Mouse (Mus musculus) MEL (cell line): ENCODE results near the gene Zfp354b. TPM values are rescaled to one million over a fixed set of nuclear protein-coding genes. Genes with fewer than 3 reads are reported as not detected.

Experiments used
- DNase-seq: peaks from one replicate; pipeline ENCODE4 v3.0.0; 2011; ENCODE audit warnings: low read depth, low spot score
- H3K27ac ChIP-seq: 2 replicates; pipeline ENCODE4 v1.5.1; 2012; ENCODE audit warnings: low read depth, mild to moderate bottlenecking, control low read depth, low read length, moderate library complexity; ENCODE audit not compliant: control insufficient read depth
- H3K27me3 ChIP-seq, 2 experiments: fragments of 150-350 bp in 1 of 2; sonication (generic) in 1 of 2; 2 replicates each; pipeline ENCODE4 v1.6.1; 2012; ENCODE audit warnings: low read length in 2 of 2, mild to moderate bottlenecking in 2 of 2, improper control_type of control experiment in 1 of 2, moderate library complexity in 1 of 2; ENCODE audit not compliant: insufficient read depth in 2 of 2, control insufficient read depth in 1 of 2
- H3K36me3 ChIP-seq, 2 experiments: 2 replicates each; pipeline ENCODE4 v1.6.1; 2012 to 2014; ENCODE audit warnings: low read length in 2 of 2, improper control_type of control experiment in 1 of 2, inconsistent platforms in 1 of 2, mild to moderate bottlenecking in 1 of 2; ENCODE audit not compliant: insufficient read depth in 2 of 2, control insufficient read depth in 1 of 2
- H3K4me1 ChIP-seq, 2 experiments: fragments of 150-350 bp in 1 of 2; sonication (generic) in 1 of 2; 2 replicates each; pipeline ENCODE4 v1.6.1; 2012; ENCODE audit warnings: low read length in 2 of 2, improper control_type of control experiment in 1 of 2, mild to moderate bottlenecking in 1 of 2; ENCODE audit not compliant: insufficient read depth in 2 of 2, control insufficient read depth in 1 of 2
- H3K4me3 ChIP-seq, 2 experiments: fragments of 150-350 bp in 1 of 2; sonication (generic) in 1 of 2; 2 replicates each; pipeline ENCODE4 v1.5.1; 2012; ENCODE audit warnings: low read depth in 2 of 2, low read length in 2 of 2, mild to moderate bottlenecking in 2 of 2, moderate library complexity in 2 of 2, control low read depth in 1 of 2, improper control_type of control experiment in 1 of 2; ENCODE audit not compliant: control insufficient read depth in 1 of 2, insufficient read depth in 1 of 2
- H3K79me2 ChIP-seq: 2 replicates; pipeline ENCODE4 v1.6.1; 2012; ENCODE audit warnings: mild to moderate bottlenecking, low read length, moderate library complexity; ENCODE audit not compliant: control insufficient read depth, poor library complexity, insufficient read depth
- H3K9ac ChIP-seq: 2 replicates; pipeline ENCODE4 v1.6.1; 2012; ENCODE audit warnings: low read depth, mild to moderate bottlenecking, control low read depth, low read length, moderate library complexity; ENCODE audit not compliant: control insufficient read depth, poor library complexity, severe bottlenecking
- H3K9me3 ChIP-seq: fragments of 150-350 bp; sonication (generic); replicated peaks from 2 replicates; pipeline ENCODE4 v1.6.1; 2012; ENCODE audit warnings: mild to moderate bottlenecking, low read length, improper control_type of control experiment, moderate library complexity; ENCODE audit not compliant: insufficient read depth
- BHLHE40 ChIP-seq: IDR thresholded peaks from 2 replicates; pipeline ENCODE4 v1.6.1; 2012; ENCODE audit warnings: low read depth, mild to moderate bottlenecking, inconsistent platforms, low read length, improper control_type of control experiment, borderline replicate concordance
- CHD2 ChIP-seq: IDR thresholded peaks from 2 replicates; pipeline ENCODE4 v1.6.1; 2011; ENCODE audit warnings: low read length, improper control_type of control experiment
- HCFC1 ChIP-seq: IDR thresholded peaks from 2 replicates; pipeline ENCODE4 v1.6.1; 2012; ENCODE audit warnings: low read depth, mild to moderate bottlenecking, inconsistent platforms, low read length, improper control_type of control experiment, moderate library complexity
- KAT2A ChIP-seq: conservative IDR thresholded peaks from 2 replicates; pipeline ENCODE4 v1.6.1; 2012; ENCODE audit warnings: low read depth, low read length, improper control_type of control experiment, inconsistent platforms
- MAFK ChIP-seq: IDR thresholded peaks from 2 replicates; pipeline ENCODE4 v1.6.1; 2011; ENCODE audit warnings: low read depth, mild to moderate bottlenecking, low read length, improper control_type of control experiment, borderline replicate concordance
- MAX ChIP-seq: IDR thresholded peaks from 2 replicates; pipeline ENCODE4 v1.6.1; 2011; ENCODE audit warnings: low read length, improper control_type of control experiment
- NRF1 ChIP-seq: IDR thresholded peaks from 2 replicates; pipeline ENCODE4 v1.6.1; 2014; ENCODE audit warnings: low read depth, mild to moderate bottlenecking, inconsistent platforms, low read length, improper control_type of control experiment, moderate library complexity; ENCODE audit not compliant: poor library complexity, insufficient read depth, severe bottlenecking
- POLR2AphosphoS5 ChIP-seq: IDR thresholded peaks from 2 replicates; pipeline ENCODE4 v1.6.1; 2012; ENCODE audit warnings: low read depth, borderline replicate concordance, mild to moderate bottlenecking, inconsistent platforms, low read length, moderate library complexity, mixed read lengths
- RAD21 ChIP-seq: IDR thresholded peaks from 2 replicates; pipeline ENCODE4 v1.6.1; 2011; ENCODE audit warnings: mild to moderate bottlenecking, low read depth, low read length, improper control_type of control experiment
- TAL1 ChIP-seq: IDR thresholded peaks from 2 replicates; pipeline ENCODE4 v1.6.1; 2012; ENCODE audit warnings: mild to moderate bottlenecking, inconsistent platforms, low read length, moderate library complexity, mixed read lengths
- TBP ChIP-seq: IDR thresholded peaks from 2 replicates; pipeline ENCODE4 v1.8.0; 2011; ENCODE audit warnings: low read depth, low read length, improper control_type of control experiment
- TCF12 ChIP-seq: IDR thresholded peaks from 2 replicates; pipeline ENCODE4 v1.6.1; 2014; ENCODE audit warnings: low read depth, mild to moderate bottlenecking, inconsistent platforms, low read length, improper control_type of control experiment, moderate library complexity
- USF1 ChIP-seq: IDR thresholded peaks from 2 replicates; pipeline ENCODE4 v1.6.1; 2014; ENCODE audit warnings: low read depth, mild to moderate bottlenecking, inconsistent platforms, low read length, improper control_type of control experiment, moderate library complexity
- polyA plus RNA-seq, 2 experiments: library from polyadenylated mRNA; stranded (reverse) in 1 of 2; unstranded in 1 of 2; fragments of >175 nt in 1 of 2; fragments of >200 nt in 1 of 2; gene quantifications; 2 replicates each; pipeline versions ENCODE4 v1.2.1 to v1.2.4; 2012; ENCODE audit warnings: low replicate concordance in 2 of 2, low read depth in 1 of 2; ENCODE audit not compliant: insufficient read length in 2 of 2, insufficient read depth in 1 of 2, missing spikeins in 1 of 2
- total RNA-seq: library from RNA; depleted of rRNA; stranded (reverse); fragments of 300-350 nt; gene quantifications from 2 replicates; pipeline ENCODE4 v1.2.3, GENCODE M21; 2012

Gene Zfp354b
- total and polyA plus RNA-seq, 3 experiments, result not detected

- no peak overlapping the region for H3K4me3 ChIP-seq
- no peak overlapping the region for H3K27ac ChIP-seq
- TF ChIP-seq CHD2, result no peak
- H3K79me2 ChIP-seq, result no peaks in the 10 kb centered on the region
- H3K9ac ChIP-seq, result no peak overlapping the region
- H3K9me3 ChIP-seq, result no peaks in the 10 kb centered on the region
- H3K36me3 ChIP-seq, result no peaks in the 10 kb centered on the region
- H3K4me1 ChIP-seq, result no peaks in the 10 kb centered on the region
- DNase-seq, result no peak
- no peaks in the 10 kb centered on the region for H3K27me3 ChIP-seq
Observed at GRCm38 (mm10) chr11:50886933-50887293, 44.5 kb downstream of the Zfp354b start.

DNA sequence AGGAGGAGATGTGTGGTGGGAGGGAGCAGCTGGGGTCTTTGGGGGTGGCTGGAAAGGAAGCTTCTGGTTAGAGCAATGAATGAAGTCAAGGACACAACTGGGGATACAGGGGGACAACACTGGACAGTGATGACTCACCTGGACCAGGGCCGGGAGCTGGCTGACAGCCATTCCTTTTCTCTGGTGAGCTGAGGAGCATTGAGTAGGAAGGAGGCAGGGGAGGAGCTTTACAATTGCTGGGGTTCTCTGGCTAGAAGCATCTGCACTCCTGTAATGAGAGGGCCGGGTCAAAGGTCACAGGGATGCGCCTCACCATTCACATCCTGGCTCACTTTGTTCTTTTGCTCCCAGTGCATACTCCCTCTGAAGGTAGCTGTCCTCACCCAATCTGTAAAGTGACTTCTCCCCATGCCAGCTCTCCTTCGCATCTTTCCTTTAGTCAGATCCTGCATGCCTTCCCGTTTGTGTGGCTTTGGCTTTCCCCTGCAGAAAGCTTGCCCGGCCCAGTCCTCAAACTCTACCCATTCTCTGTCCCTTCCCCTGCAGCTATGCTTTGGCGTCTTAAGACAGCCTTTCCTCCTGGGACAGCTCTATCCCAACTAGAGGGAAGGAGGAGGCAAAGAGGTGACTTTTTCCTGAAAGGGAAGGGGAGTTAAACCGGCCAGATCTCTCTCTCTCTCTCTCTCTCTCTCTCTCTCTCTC lies 45.1 kb downstream of the Zfp354b start:
- no peak overlapping the region for H3K9ac ChIP-seq
- no peak for DNase-seq
- no peaks in the 10 kb centered on the region for H3K4me1 ChIP-seq
- H3K27ac ChIP-seq, result no peak overlapping the region
- H3K27me3 ChIP-seq, result no peaks in the 10 kb centered on the region
- no peak for TF ChIP-seq NRF1
- no peak for TF ChIP-seq TCF12
- TF ChIP-seq HCFC1, result no peak
- no peak for TF ChIP-seq MAFK
- TF ChIP-seq TBP, result no peak
- TF ChIP-seq BHLHE40, result no peak
- no peak for TF ChIP-seq CHD2
- TF ChIP-seq MAX, result no peak
- TF ChIP-seq RAD21, result no peak
- TF ChIP-seq KAT2A, result no peak
- no peaks in the 10 kb centered on the region for H3K79me2 ChIP-seq
- no peaks in the 10 kb centered on the region for H3K9me3 ChIP-seq
- H3K36me3 ChIP-seq, result no peaks in the 10 kb centered on the region
- no peak overlapping the region for H3K4me3 ChIP-seq

DNA sequence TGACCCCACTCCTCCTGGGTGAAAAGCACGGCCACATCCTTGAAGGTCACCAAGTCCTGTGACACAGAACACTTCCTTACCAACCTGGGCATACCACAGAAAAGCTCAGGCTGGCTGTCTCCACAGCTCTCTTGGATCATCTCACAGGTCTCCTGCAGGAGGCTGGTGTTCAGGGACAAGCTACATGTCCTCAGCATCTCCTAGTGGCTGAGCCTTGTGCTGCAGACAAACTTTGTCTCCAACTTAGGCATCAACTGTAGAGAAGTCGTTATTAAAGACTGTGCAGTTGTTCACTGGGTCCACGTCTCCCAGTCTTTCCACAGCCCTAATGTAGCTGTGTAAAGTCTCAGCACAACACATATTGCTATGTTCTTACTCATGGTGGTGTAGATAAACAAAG lies 47.7 kb downstream of the Zfp354b start:
- no peak for DNase-seq
- Histone ChIP-seq H3K27ac (no peak overlapping the region), H3K9ac (no peak overlapping the region), H3K9me3 (no peaks in the 10 kb centered on the region), H3K4me3 (no peak overlapping the region), H3K79me2 (no peaks in the 10 kb centered on the region), H3K27me3 (no peaks in the 10 kb centered on the region), H3K36me3 (no peaks in the 10 kb centered on the region), H3K4me1 (no peaks in the 10 kb centered on the region)
- TF ChIP-seq USF1 (no peak), TAL1 (no peak), POLR2AphosphoS5 (no peak)
